Mouse (Mus musculus) layer of hippocampus, adult 9-11 months (tissue): ENCODE measurements around the gene Nnmt.

Experiments used
- DNase-seq: peaks from one replicate; pipeline ENCODE4 v3.0.0; 2022

Nnmt gene

GRCm38 (mm10) chr9:48604939-48605598 is at the start of gene Nnmt:
Nnmt (minus strand) TSS chr9:48605153.
- no peak for DNase-seq

GRCm38 (mm10) chr9:48654730-48655129 is 49.8 kb upstream of the Nnmt start:
- no peak for DNase-seq

GRCm38 (mm10) chr9:48653399-48654070 is 48.6 kb upstream of the Nnmt start:
- DNase-seq, result no peak

- DNase-seq, result no peak
Measured at GRCm38 (mm10) chr9:48652026-48652425, 47.1 kb upstream of the Nnmt start.

- no peak for DNase-seq
Measured at GRCm38 (mm10) chr9:48650846-48651245, 45.9 kb upstream of the Nnmt start.

- DNase-seq, result no peak
Measured at GRCm38 (mm10) chr9:48649851-48650685, 45.1 kb upstream of the Nnmt start.

- peak; percentile 28 for DNase-seq
Measured at GRCm38 (mm10) chr9:48649098-48649766, 44.3 kb upstream of the Nnmt start.

- peak; percentile 11 for DNase-seq
Measured at GRCm38 (mm10) chr9:48648285-48649097, 43.5 kb upstream of the Nnmt start.

GRCm38 (mm10) chr9:48647648-48648284 is 42.8 kb upstream of the Nnmt start:
- peak; percentile 4 for DNase-seq

GRCm38 (mm10) chr9:48646781-48647647 is 42.1 kb upstream of the Nnmt start:
- peak; percentile 5 for DNase-seq

- DNase-seq, result peak; percentile 75
Measured at GRCm38 (mm10) chr9:48646251-48646650, 41.3 kb upstream of the Nnmt start.

- DNase-seq, result no peak
Measured at GRCm38 (mm10) chr9:48645648-48646126, 40.7 kb upstream of the Nnmt start.

- no peak for DNase-seq
Measured at GRCm38 (mm10) chr9:48644926-48645647, 40.1 kb upstream of the Nnmt start.

GRCm38 (mm10) chr9:48644376-48644775 is 39.4 kb upstream of the Nnmt start:
- DNase-seq, result no peak

- DNase-seq, result no peak
Measured at GRCm38 (mm10) chr9:48641636-48642035, 36.7 kb upstream of the Nnmt start.

- no peak for DNase-seq
Measured at GRCm38 (mm10) chr9:48640881-48641280, 35.9 kb upstream of the Nnmt start.

- no peak for DNase-seq
Measured at GRCm38 (mm10) chr9:48638176-48638803, 33.3 kb upstream of the Nnmt start.

GRCm38 (mm10) chr9:48637161-48637560 is 32.2 kb upstream of the Nnmt start:
- DNase-seq, result no peak
